Mouse (Mus musculus) spleen, postnatal 0 days (tissue): ENCODE measurements around the gene 1700028J19Rik. TPM values are rescaled to one million over a fixed set of nuclear protein-coding genes. Genes with fewer than 3 reads are reported as not detected.

ENCODE experiments used
- polyA plus RNA-seq: library from polyadenylated mRNA; unstranded; fragments of >200 nt; fragmentation: Nextera tagmentation; extraction: Ambion mirVana; gene quantifications from 2 replicates; pipeline ENCODE4 v1.2.1, GENCODE M21; 2015

The 1700028J19Rik gene
- polyA plus RNA-seq: 0.97 and 1.3 TPM in 2 replicates

DNA sequence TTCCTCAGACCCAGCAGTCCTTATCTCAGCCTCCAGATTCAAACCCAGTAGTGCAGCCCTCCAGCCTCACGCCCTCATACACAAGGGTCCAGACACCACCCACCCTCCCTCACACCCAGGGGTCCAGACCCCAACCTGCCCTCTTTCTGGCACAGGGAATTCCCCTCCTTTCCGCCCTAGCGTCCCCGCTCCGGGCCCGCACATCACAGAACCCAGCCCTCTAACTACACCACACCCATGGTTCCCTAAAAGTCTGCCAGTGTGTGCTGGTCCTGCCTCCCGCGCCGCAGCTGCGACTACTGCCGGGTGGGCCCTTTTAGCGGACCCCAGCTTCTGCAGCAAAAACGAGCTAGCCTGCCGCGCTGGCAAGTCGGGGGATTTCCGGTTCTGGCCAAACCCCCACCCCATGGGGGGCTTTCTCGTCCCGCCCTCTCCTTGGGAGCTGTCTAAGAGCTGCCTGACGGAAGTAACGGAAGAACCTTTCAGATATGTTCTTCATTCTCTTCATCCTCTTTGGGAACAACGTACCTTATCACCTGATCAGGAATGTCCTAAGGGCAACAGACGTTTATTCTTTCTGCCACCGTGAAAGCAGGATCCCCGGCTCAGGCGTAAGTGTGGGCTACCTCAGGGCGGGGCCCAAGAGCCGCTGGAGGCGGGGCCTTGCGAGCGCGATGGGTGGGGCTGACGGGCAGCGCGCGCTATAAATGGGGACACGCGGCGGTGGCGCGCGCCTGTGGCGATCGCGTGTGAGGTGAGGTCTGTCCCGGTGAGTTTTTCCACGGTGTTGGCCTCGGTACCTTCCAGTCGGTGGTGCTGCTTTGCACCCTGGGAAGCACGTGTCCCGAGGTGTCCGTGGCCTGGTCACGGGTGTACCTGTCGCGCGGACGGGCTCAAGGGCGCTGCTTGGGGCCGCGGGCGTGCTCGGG lies at the start of gene 1700028J19Rik, which contains the start of gene 2410002F23Rik:
1700028J19Rik (minus strand) TSS at position 641 of the 929 bp plus-strand sequence.
2410002F23Rik (plus strand) TSS at position 668 of the 929 bp plus-strand sequence.

GRCm38 (mm10) chr7:44261147-44261546 lies 14.7 kb upstream of the 1700028J19Rik start, which contains the start of gene Gm15517:
Gene Gm15517, plus strand, starts transcription at chr7:44261447.

GRCm38 (mm10) chr7:44257278-44257677 lies 10.8 kb upstream of the 1700028J19Rik start, which contains the start of gene Acp4:
Gene Acp4, minus strand, starts transcription at chr7:44257378.

GRCm38 (mm10) chr7:44235909-44236308 lies 10.6 kb downstream of the 1700028J19Rik start, which contains the start of gene Gm36864:
Gene Gm36864, plus strand, starts transcription at chr7:44236177.

GRCm38 (mm10) chr7:44225076-44225475 lies 21.4 kb downstream of the 1700028J19Rik start, which contains the start of gene Klk1:
Gene Klk1, plus strand, starts transcription at chr7:44225360.

GRCm38 (mm10) chr7:44215645-44216044 lies 30.9 kb downstream of the 1700028J19Rik start, which contains the start of gene Klk1b5:
Gene Klk1b5, plus strand, starts transcription at chr7:44215945.

DNA sequence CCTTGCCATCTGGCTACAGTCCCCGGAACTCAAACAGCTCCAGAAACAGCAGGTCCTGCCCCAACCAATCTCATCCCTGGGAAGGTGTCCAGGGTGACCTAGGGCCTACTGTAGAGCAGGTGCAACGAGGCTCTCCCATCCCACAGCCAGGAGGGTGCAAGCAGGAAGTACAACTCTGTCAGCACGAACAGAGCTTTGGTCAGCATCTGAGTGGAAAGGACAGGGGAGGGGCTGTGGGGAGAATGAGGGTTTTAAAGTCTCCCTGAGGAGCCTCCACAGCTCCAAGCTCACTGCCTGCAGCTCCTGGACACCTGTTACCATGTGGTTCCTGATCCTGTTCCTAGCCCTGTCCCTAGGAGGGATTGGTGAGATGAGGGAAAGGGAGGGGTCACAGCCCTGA lies 39.4 kb downstream of the 1700028J19Rik start, which contains the start of gene Klk1b4:
Klk1b4 (plus strand) TSS at position 301 of the 400 bp plus-strand sequence.

GRCm38 (mm10) chr7:44197891-44198290 lies 48.6 kb downstream of the 1700028J19Rik start, which contains the start of gene Klk1b3:
Gene Klk1b3, plus strand, starts transcription at chr7:44198191.

DNA sequence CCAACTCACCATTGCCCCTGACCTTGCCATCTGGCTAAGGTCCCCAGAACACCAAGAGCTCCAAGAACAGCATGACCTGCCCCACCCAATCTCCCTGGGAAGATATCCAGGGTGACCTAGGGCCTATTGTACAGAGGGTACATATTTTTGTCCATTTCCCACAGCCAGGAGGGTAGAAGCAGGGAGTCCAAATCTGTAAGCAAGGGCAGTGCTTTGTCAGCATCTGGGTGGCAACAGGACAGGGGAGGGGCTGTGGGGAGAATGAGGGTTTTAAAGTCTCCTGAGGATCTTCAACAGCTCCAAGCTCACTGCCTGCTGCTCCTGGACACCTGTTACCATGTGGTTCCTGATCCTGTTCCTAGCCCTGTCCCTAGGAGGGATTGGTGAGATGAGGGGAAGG lies 58.6 kb downstream of the 1700028J19Rik start, which contains the start of gene Klk1b24:
Klk1b24 (plus strand) TSS at position 301 of the 400 bp plus-strand sequence.

Other genes starting within 250 kb of the 1700028J19Rik start
- gene Klk1b26, start 234.5 kb downstream of the 1700028J19Rik start, polyA plus RNA-seq: not detected in 2 replicates
- gene Klk1b27, start 194.4 kb downstream of the 1700028J19Rik start, polyA plus RNA-seq: not detected in 2 replicates
- gene Klk1b21, start 144.4 kb downstream of the 1700028J19Rik start, polyA plus RNA-seq: not detected in 2 replicates
- not detected in 2 replicates for gene Klk1b22, start 134.0 kb downstream of the 1700028J19Rik start, polyA plus RNA-seq
- not detected in 2 replicates for gene Klk1b16, start 109.9 kb downstream of the 1700028J19Rik start, polyA plus RNA-seq
- gene Klk1b24, start 58.5 kb downstream of the 1700028J19Rik start, polyA plus RNA-seq: not detected in 2 replicates
- not detected in 2 replicates for gene Klk1b3, start 48.5 kb downstream of the 1700028J19Rik start, polyA plus RNA-seq
- not detected in 2 replicates for gene Klk1b4, start 39.3 kb downstream of the 1700028J19Rik start, polyA plus RNA-seq
- not detected in 2 replicates for gene Klk1b5, start 30.8 kb downstream of the 1700028J19Rik start, polyA plus RNA-seq
- 3.1 and 6.4 TPM in 2 replicates for gene Klk1, start 21.3 kb downstream of the 1700028J19Rik start, polyA plus RNA-seq
- gene Gm36864, start 10.5 kb downstream of the 1700028J19Rik start, polyA plus RNA-seq: not detected in 2 replicates
- 47.8 and 54.6 TPM in 2 replicates for gene 2410002F23Rik, start within 50 bp of the 1700028J19Rik start, polyA plus RNA-seq
- not detected in 2 replicates for gene Acp4, start 10.7 kb upstream of the 1700028J19Rik start, polyA plus RNA-seq
- not detected in 2 replicates for gene Gm15517, start 14.8 kb upstream of the 1700028J19Rik start, polyA plus RNA-seq
- 2.0 and 3.4 TPM in 2 replicates for gene Clec11a, start 60.2 kb upstream of the 1700028J19Rik start, polyA plus RNA-seq
- gene Shank1, start 63.6 kb upstream of the 1700028J19Rik start, polyA plus RNA-seq: 0.16 and 0.18 TPM in 2 replicates
- gene Syt3, start 137.4 kb upstream of the 1700028J19Rik start, polyA plus RNA-seq: 0.12 and 0.17 TPM in 2 replicates
- 0.18 and 0.63 TPM in 2 replicates for gene 1700008O03Rik, start 139.1 kb upstream of the 1700028J19Rik start, polyA plus RNA-seq
- gene Lrrc4b, start 182.3 kb upstream of the 1700028J19Rik start, polyA plus RNA-seq: 0.06 and 0.17 TPM in 2 replicates
- not detected in 2 replicates for gene Aspdh, start 218.7 kb upstream of the 1700028J19Rik start, polyA plus RNA-seq
- gene Josd2, start 221.3 kb upstream of the 1700028J19Rik start, polyA plus RNA-seq: 113 and 125 TPM in 2 replicates
- gene Emc10, start 249.8 kb upstream of the 1700028J19Rik start, polyA plus RNA-seq: 49.2 and 53.7 TPM in 2 replicates
- 4.0 and 5.3 TPM in 2 replicates for gene Fam71e1, start 249.9 kb upstream of the 1700028J19Rik start, polyA plus RNA-seq